Mouse (Mus musculus) NIH3T3 (cell line): ENCODE data around the gene Rasal1.

Source experiments
- DNase-seq: peaks from one replicate; pipeline ENCODE4 v3.0.0-alpha.2; 2012; ENCODE audit warnings: low read depth

Gene Rasal1

DNA sequence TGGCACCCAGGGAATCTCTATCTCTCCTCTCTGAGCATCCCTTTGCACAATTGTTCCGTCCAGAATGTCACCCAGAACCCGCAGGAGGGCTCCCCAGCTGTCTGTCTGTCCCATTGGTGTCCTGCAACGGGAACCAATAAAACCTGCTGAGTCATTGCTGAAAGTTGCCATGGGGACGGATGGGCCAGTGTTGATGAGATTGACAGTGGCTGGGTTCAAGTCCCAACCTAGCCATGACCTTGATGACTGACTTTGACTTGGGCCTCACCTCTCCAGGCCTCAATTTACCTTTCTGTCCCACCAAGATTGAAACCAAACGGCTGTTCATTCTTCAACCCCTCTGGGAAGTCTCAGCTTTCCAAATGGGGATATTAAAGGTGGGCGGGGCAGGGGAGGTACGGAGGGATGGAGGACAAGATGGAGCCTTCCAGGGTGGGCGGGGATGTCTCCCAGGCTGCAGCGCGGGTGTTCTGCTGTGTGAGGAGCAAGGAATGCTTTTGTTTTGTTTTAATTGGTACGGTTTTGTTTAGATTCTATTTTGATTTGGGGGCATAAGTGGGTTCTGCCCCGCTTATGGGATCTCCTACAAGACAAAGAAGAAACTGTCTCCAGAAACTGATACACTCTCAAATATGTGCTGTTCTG, 77.3 kb downstream of the Rasal1 start:
- no peak for DNase-seq
